Mouse (Mus musculus) thymus, adult 18-20 months (tissue): ENCODE measurements around the gene Sae1.

Experiments
- DNase-seq, 2 experiments: peaks; one replicate each; pipeline ENCODE4 v3.0.0; 2022; ENCODE audit warnings: mixed read lengths in 2 of 2

Gene Sae1

DNA sequence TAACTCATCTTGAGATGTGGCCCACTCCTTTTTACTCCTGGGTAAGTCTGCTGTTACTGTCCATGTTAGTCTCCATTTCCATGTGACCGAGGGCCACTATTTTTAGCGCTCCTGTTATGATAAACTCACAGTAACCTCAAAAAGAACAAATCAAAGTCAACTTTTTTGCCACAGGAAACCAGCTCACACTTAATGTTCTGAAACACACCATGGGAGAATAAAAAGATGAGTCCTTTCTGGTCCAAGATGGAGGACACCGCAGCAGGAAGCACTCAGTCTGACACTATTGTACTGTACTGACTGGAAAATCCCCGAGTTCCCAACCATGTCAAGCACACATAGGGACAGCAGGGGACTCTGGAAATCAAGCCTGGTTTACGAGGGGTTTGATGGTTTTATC, 37.6 kb downstream of the Sae1 start:
- no peak for DNase-seq

DNA sequence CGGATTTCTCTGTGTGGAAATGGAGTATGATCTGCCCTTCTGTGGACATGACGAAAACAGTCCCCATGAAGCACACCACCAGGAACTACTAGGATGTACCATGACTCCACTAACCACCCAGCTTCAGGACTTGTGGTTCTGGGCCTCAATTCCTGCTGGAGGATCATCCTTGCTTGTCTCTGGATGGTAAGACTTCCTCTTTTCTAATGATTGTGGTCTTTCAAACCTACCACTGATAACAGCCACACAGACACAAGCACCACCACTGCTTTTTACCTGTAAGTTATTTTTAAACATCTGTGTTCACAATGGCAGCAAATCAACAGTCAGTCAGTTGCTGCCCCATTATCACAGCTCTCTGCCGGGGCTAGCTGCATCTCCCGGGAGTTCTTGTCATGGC, 42.3 kb downstream of the Sae1 start:
- no peak for DNase-seq

DNA sequence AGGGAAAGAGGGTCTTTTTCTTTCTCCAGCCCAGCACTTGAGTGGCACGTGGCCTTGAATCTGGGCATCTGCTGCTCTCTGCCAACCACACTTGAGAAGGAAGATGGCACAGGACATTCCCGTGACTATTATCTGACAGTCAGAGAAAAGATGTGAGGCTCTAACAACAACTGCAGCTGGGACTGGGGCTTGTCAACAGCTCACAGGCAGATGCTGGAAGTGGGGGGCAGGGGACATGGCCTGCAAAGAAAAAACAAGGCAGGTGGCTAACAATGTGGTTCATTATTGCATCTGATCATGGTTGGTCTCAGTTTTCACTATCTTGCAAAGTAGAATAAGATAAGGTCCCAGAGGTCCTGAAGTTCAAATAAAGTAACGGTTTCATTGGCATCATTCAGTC, 43.0 kb downstream of the Sae1 start:
- DNase-seq: no peak

DNA sequence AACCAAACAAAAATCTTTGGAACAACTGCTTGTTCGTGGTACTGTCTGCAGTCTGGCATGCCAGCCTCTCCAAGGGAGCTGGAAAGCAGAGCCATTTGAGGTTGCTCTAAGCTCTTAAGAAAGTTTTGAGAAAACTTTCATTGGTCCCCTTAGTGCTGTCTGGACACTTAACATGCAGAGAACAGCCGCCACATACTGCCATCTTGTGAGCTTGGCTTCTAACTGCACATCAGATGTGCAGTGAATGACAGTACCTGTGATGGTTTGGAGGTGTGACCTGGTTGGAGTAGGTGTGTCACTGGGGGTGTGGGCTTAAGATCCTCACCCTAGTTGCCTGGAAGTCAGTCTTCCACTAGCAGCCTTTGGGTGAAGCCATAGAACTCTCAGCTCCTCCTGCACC, 49.9 kb downstream of the Sae1 start:
- DNase-seq: no peak

DNA sequence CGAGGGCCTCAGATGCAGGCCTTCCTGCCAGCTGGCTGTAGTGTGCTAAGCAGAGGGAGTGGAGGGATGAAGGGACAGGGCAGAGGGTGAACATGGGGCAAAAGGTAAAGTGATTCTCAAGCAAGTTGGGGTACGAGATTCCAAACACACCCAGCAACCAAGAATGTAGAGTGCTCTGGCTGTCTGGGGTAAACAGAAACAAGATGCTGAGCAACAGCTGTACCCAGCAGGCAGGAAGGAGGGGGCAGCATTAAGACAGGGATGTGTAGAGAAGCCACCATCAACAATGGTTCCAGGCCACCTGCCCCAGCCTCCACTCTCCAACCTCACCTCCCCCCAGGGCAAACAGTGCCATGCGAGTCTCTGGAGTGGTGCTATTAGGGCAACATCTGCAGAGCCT, 58.5 kb downstream of the Sae1 start:
- DNase-seq: no peak

DNA sequence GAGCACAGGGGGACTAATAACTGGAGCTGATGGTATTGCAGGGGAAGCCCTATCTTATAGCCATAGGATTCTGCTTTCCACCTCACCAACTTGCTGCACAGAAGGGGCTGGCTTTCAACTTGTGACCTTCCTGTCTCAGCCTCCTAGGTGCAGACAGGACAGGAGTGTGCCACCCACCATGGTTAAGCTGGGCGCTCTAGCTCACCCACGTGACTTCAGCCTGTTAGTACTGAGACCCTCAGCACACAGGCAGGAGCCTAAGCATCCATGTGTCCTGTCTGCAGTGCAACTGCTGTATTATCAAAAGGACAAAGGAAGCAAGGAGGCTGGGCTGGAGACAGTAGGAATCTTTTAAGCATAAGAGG, 61.0 kb downstream of the Sae1 start:
- DNase-seq: no peak

DNA sequence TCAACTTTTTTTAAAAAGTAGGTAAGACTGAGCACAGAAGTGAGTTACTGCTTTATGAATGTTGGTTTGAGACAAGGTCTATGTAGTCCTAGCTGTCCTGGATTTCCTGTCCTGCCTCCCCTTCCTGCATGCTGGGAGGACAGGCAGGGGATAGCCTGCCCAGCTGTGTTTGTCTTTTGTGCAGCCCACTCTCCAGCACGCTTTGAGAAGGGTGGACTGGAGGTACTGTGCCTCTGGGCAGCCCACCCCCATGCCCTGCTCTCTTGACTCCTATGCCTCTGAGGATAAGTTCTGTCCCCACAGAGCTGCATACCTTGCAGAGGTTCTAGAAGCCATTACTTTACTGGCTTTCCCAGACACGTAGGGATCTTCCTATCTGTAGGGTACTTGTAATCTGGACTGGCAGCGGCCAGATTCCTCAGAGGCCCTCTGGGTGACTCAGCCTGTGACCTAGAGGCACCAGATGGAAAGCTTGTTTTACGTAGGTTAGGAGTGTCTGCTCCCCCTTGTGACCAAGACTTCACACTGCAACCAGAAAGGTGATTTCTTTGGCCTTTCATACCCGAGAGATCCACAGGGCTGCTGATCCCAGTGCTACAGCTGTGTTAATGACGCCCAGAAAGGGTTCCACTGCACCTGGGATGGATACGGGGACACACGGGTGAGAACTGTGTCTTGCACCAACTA, 61.5 kb downstream of the Sae1 start:
- DNase-seq: peak in 1 of 2 experiments; percentile 35

DNA sequence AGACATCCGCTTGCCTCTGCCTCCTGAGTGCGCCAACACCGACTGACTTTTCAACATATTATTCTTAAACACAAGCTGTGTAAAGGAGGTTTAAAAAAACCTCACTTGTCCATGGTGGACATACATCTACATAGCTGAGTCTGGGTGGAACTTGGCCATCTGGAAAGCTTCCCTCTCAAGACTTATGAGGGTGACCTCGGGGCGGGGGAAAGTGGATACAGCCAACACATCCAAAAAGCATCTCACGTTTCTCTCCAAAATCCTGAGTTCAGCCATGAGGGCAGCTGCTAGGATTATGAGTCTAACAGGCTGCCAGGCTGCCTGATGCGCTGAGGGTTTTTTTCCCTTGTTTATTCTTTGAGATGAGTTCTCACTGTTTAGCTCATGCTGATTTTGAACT, 62.9 kb downstream of the Sae1 start:
- DNase-seq: no peak

DNA sequence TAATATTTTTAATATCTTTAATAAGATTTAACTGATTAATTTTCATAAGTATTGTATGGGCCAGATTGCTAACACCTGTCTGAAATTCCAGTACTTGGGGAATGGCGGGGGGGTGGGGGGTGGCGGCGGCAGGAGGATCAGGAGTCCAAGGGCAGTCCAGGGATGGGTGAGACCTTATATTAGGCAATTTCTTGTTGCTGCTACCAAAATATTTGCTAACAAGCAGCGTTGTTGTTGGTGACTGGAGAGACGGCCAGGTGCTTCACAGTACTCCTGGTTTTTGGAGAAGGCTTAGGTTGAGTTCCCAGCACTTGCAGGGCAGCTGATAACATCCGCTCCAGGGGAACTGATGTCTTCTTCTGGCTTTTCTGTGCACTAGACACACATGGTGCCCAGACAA, 67.1 kb downstream of the Sae1 start:
- DNase-seq: no peak

DNA sequence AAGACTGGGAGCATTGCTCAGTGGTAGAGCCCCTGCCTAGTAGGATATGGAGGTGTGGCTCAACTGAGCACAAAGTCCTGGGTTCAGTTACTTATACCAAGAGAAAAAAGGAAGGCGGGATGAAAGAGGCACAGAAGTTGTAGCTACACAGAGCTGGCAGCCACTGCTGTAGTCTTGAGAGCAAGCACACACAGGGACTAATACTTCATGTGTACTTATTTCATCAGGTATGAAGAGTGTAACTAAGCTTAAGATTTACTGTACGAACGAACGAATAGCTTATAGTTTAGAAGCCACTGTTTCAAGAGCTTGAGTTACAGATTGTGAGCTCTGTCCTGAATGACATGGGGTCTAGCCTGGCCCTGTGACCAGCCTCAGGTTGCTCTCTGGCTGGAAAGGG, 68.4 kb downstream of the Sae1 start:
- DNase-seq: no peak

DNA sequence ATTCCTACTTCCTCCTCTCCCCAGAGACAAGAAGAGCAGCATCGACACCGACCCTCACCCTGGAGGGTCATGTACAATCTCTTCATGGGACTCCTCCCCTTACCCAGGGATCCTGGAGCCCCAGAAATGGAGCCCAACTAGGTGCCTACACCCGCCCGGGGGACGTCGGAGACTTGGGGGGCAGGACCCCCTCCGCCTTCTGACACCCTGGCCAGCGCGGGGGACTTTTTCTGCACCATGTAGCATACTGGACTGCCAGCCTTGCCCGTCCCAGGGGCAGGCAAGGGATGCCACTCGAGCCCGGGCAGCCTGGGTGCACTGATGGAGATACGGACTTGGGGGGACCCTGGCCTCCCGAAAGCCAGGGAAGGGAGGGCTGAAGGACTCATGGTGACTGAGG, 70.5 kb downstream of the Sae1 start:
- no peak for DNase-seq

DNA sequence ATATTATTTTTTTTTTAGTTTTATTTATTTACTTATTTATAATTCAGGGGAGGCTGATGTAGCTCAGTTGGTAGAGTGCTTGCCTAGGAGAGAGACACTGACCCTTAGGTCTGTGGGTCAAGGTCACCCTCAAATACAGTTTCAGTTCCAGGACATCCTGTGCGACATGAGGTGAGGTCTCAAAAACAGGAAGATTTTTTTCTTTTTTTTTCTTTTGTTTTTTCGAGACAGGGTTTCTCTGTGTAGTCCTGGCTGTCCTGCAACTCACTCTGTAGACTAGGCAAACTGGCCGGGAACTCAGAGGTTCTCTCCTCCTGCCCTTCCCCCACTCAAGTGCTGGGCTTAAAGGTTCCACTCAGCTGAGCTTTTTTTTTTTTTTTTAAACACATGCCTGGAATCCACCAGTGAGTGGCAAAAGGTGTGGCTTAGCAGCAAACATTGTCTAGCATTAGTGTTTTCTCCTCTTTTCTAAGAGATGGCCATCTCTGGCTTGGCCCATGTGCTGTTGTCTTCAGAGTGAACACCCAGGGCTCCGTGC, 72.3 kb downstream of the Sae1 start:
- no peak for DNase-seq

DNA sequence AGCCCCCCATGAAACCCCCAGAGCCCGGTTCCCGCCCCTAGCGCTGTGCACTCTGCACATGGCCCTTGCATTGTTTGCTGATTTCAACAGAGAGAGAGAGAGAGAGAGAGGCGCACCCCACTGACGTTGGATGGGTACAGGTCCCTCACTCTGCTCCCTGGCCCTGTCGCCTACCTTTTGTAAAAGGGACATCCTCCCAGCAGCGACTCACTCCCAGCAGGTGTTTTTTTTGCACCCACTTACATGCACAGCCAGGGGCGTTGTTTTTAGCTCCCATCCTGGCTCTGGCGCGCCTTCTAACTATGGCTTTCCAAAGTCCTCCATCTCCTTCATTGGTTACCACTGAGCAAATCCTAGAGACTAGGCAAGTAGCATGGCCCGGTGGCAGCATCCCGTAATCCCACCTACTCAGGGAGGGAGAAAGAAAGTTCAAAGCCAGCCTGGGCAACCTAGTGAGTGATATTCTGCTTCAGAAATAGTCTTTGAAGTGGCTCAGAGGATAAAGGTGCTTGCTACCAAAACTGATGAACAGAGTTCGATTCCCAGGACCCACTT, 73.3 kb downstream of the Sae1 start:
- no peak for DNase-seq

DNA sequence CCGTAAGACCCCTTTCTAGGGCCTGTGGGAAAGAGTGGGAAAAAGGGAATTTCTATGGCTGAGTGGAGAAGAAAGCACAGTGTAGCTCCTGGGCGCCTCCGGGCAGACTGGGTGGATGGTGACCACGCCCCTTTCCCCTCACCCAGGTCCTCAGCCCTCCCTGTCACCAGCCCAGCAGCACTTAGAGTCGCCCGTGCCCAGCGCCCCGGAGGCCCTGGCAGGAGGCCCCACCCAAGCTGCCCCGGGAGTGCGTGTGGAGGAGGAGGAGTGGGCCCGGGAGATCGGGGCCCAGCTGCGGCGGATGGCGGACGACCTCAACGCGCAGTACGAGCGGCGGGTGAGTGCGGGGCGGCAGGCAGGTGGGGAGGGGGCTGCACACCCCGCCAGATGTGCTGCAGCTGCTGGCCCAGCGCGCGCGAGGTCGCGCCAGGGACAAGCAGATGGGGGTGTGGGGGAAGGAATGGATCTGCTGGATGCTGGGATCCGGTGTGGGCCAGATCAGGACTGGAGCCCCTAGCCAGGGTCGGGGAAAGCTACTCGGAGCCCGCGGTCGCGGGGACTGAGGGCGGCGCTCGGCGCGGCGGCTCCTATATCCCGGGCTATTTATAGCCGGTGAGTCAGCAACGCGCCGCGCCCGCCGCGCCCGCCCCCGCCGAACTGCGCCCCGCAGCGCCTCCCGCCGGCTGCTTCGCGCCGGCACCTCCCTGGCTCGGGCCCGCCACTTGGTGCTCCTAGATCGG, 74.0 kb downstream of the Sae1 start:
- DNase-seq: peak; percentile 44 to 49

DNA sequence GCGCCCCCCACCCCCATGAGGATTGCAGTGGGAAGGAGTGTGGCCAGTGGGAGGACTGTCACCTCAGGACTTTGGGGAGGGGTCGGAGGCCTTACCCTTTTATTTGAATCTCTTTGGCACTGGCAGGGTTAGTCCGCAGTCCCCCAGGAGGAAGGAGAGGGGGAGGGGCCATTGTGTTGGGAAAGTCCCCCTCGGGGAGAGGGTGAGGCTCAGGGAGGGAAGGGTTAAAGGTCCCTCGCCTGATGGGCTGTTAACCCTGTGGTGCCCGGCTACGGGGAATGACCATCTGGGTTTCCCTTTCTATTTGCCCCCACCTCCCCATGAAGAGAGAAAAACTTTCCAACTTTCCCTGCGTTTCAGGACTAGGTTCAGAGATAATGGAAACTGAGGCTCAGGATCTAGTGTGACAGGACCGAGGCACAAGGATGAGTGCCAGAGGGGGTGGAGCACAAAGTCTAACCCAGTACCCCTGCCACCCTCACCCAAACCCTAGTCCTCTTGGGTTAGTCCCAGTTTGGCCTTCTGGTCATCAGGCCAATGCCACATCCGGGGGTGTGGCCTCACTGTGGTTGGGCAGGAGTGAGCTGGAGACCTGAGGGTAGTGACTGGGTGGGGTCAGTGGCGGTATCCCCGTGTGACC, 74.8 kb downstream of the Sae1 start:
- peak; percentile 34 to 58 for DNase-seq

DNA sequence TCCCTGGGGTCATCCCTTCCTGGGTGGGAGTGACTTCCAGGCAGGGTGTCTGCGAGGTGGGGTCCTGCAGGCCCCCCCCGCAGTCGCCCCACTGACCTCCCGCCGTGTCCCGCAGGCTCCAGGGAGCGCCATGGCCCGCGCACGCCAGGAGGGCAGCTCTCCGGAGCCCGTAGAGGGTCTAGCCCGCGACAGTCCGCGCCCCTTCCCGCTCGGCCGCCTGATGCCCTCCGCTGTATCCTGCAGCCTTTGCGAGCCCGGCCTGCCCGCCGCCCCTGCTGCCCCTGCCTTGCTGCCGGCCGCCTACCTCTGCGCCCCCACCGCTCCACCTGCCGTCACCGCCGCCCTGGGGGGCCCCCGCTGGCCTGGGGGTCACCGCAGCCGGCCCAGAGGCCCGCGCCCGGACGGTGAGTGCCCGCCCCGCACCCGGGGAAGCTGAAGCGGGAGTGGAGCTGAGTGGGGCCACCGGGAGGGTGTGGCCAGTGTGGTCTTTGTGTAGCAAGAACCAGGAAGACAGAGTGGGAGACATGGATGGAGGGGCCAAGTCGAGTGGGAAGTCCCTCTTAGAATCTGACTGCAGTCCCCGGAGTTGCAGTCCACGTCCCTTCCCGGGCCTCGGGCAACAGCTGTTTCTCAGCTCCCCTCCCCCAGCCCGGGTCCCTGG, 75.5 kb downstream of the Sae1 start:
- DNase-seq: peak in 1 of 2 experiments; percentile 29

DNA sequence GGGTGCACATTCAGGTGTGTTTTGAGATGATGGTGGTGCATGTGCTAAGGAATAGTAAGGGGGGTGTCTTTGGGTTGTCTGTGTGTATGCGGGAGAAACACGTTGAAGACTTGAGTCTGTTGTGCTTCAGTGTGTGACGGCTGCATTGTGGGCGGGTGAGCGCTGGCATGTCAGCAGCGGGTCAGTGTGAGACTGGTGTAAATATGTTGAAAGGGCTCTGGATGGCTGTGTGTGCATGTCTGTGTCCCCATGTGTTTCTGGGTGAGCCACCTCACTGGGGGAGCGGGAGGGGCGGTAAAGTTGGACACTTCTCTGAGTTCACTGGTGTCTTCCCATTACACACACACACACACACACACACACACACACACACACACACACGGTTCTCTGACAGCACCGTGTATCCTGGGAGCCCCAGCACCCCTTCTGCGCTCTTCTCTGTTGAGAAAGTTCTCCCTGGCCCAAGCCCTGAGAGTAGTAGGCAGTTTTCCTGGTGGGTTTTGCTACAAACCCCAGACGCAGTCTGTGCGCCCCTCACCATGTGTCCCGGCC, 76.1 kb downstream of the Sae1 start:
- peak in 1 of 2 experiments; percentile 14 for DNase-seq

DNA sequence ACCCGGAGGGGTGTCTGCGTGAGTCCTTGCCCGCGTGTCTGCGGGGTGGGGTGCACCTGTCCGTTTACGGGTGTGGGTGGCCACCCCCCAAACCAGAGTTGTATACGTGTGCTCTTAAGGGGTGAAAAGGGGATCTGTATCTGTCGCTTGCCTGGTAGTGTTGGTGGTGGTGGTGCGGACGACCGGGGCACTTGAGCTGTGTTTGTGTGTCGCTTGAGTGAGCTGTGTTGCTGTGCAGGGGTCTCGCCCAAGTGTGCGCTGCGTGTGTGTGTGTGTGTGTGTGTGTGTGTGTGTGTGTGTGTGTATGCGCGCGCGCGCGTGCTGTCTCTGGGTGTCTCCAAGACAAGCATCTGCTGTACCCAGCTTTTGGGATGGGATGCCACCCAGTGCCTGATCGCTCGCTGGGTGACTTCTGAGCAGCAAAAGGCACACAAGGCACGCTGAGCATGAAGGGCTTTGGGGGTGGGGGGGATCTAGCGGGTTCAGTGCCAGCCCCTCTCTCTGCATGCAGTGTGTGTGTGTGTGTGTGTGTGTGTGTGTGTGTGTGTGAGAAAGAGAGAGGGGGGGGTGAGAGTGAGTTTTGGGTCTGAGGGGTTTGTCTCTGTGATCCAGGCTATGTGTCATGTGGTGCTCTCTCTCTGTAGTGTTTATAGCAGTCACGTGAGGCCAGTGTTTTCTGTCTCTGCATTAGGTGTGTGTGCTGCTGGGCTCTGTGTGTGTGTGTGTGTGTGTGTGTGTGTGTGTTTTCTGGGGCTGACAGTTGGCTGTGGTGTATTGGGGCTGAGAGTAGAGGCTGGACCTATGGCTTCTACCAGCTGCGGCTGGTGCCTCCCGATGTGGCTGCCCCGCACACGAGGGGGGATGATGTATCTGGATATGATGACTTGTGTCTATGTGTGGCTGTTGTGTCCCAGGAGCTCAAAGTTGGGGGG, 76.8 kb downstream of the Sae1 start:
- DNase-seq: peak; percentile 49 to 52

DNA sequence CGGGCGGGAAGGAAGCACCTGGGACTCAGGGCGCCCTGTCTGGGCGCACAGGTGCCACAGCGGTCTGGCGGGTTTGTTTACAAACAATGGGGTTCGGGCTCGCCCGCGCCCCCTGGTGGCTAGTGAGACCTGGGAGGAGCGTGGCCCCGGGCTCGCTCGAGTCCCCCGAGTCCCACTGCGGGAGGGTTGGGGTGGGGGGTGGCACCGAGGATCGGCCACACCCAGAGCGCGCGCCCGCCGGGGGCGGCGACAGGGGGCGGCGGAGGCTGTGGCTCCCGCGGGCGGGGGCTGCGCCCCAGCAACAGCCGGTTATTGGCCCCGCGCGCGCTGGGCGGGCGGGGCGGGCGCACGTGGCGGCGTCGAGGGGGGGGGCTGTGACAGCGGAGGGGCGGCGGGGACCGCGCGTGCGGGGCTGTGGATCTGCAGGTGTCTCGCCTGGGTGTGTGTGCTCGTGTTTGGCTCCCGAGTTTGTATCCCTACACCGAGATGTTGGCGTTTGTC, 77.5 kb downstream of the Sae1 start:
- peak; percentile 86 to 92 for DNase-seq

DNA sequence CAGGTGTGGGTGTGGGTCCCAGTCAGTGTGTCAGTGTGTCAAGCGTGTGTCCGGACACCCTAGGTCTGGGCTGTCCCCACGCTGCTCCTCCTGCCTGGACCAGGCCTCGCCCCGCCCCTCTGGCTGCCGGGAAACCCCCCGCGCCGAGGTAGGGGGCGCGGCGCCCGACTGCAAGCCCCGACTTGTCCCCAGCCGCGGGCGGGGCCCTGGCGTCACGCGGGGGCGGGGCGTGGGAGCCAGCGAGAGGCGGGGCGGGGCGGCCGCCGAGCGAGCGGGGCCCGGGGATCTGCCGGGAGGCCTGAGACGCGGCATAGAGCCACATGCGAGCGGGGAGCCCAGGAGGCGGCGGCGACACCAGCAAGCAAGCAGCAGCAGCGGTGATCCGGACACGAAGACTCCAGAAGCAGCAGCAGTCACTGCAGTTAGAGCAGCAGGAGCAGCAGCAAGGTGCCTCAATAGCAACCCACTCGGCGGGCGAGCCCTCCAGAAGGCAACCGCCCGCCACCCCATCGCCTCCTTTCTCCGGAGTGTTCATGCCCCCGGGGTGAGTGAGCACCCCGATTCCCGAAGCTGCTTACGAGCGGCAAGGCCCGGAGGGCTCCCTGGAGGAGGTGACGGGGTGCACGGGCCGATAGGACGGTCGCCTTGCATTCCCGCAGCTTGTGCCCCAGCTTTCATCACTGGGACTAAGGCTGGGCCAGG, 78.1 kb downstream of the Sae1 start:
- peak; percentile 88 to 89 for DNase-seq
